Mouse (Mus musculus) embryo, embryonic 11 days (tissue): ENCODE data around the gene Col5a1.

ENCODE experiments used
- DNase-seq: peaks from one replicate; pipeline ENCODE4 v3.0.0-alpha.2; 2015

Gene Col5a1

GRCm38 (mm10) chr2:28038391-28039096 lies 152.3 kb downstream of the Col5a1 start:
- no peak for DNase-seq

- no peak for DNase-seq
These were observed 153.6 kb downstream of the Col5a1 start for GRCm38 (mm10) chr2:28039647-28040325.

GRCm38 (mm10) chr2:28040466-28040865 lies 154.2 kb downstream of the Col5a1 start:
- DNase-seq: no peak

GRCm38 (mm10) chr2:28044920-28045598 lies 158.8 kb downstream of the Col5a1 start:
- no peak for DNase-seq

- DNase-seq: no peak
These were observed 160.1 kb downstream of the Col5a1 start for GRCm38 (mm10) chr2:28046311-28046710.

- no peak for DNase-seq
These were observed 160.9 kb downstream of the Col5a1 start for GRCm38 (mm10) chr2:28047092-28047491.

GRCm38 (mm10) chr2:28059922-28060321 lies 173.7 kb downstream of the Col5a1 start:
- DNase-seq: no peak

GRCm38 (mm10) chr2:28063711-28064338 lies 177.6 kb downstream of the Col5a1 start:
- no peak for DNase-seq

GRCm38 (mm10) chr2:28064339-28065080 lies 178.3 kb downstream of the Col5a1 start:
- no peak for DNase-seq

GRCm38 (mm10) chr2:28065081-28065651 lies 178.9 kb downstream of the Col5a1 start:
- no peak for DNase-seq

GRCm38 (mm10) chr2:28066686-28067085 lies 180.5 kb downstream of the Col5a1 start:
- no peak for DNase-seq

GRCm38 (mm10) chr2:28067175-28067574 lies 180.9 kb downstream of the Col5a1 start:
- DNase-seq: no peak

GRCm38 (mm10) chr2:28067821-28068536 lies 181.8 kb downstream of the Col5a1 start:
- no peak for DNase-seq

- DNase-seq: no peak
These were observed 182.3 kb downstream of the Col5a1 start for GRCm38 (mm10) chr2:28068537-28068878.

- DNase-seq: no peak
These were observed 189.5 kb downstream of the Col5a1 start for GRCm38 (mm10) chr2:28075616-28076187.

- DNase-seq: no peak
These were observed 198.5 kb downstream of the Col5a1 start, which contains the start of gene Fcnb for GRCm38 (mm10) chr2:28084768-28085167. Gene Fcnb, minus strand, starts transcription at chr2:28084885.

GRCm38 (mm10) chr2:28086112-28086511 lies 199.9 kb downstream of the Col5a1 start:
- DNase-seq: no peak

GRCm38 (mm10) chr2:28089095-28089494 lies 202.9 kb downstream of the Col5a1 start:
- peak; percentile 29 for DNase-seq
